Comparison of ENCODE assay signal across 15 mouse cellular contexts in the genomic region with DNA sequence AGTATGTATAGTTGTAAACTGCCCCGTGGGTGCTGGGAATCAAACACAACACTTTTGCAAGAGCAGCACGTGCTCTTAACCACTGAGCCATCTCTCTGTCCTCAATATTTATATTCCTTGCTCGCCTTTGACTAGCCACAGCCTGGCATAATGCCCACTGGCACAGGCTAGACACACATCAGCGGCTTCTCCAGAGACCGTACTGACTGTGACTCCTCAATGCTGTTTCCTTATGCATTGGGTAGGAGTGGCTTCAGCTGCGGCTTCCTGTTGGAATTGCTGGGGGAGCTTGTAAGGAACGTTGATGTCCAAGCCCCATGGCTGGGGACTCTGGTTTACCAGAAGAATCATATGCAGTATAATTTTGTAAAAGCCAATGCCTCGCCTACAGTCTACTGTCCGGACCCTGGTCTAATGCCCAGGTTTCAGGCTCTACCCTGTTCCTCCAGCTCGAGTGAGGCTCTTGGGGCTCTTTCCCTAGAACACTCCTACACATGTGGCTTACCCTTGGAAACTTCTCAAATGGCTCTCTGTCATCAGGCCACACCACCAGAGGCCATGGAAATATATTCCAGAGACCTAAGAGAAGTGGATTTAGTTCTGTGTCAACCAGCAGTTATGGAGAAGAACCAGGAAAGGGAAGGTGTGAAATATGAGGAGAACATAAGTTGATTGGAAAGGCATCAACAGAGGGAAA. TPM values are rescaled to one million over a fixed set of nuclear protein-coding genes. Genes with fewer than 3 reads are reported as not detected.
DNase-seq lines count a peak whose midpoint lies in the region; ATAC-seq and TF ChIP-seq lines count a peak whose summit lies in the region.
"Had no signal": no experiment of that assay in that cellular context is flagged by ENCODE, and none has a peak within 500 bp of the region (broad histone marks: within the 10 kb centered on the region; RNA-seq: fewer than 3 reads in every experiment).

No protein-coding gene starts in this region.

- no peaks in the 10 kb centered on the region for H3K9me3 ChIP-seq in embryonic facial prominence, embryonic 13.5 days
- no peaks in the 10 kb centered on the region for H3K9me3 ChIP-seq in embryonic facial prominence, embryonic 10.5 days
- no peaks in the 10 kb centered on the region for H3K9me3 ChIP-seq in heart, postnatal 0 days (replicated peaks; ENCODE audit: control insufficient read depth, low read length)
- 0 out of 2 replicates have a peak, but pooled peaks cover 3% of the 10 kb centered on the region for H3K9me3 ChIP-seq in midbrain, embryonic 10.5 days (replicated peaks)
- no peaks in the 10 kb centered on the region for H3K9me3 ChIP-seq in midbrain, embryonic 16.5 days (replicated peaks; ENCODE audit: control insufficient read depth, low read length, poor library complexity, severe bottlenecking)
- no peaks in the 10 kb centered on the region for H3K9me3 ChIP-seq in stomach, postnatal 0 days (ENCODE audit: control insufficient read depth, low read length)
- H3K9me3 ChIP-seq: limb, embryonic 13.5 days had no signal

- no peak for DNase-seq in embryonic facial prominence, embryonic 10.5 days (ENCODE audit: low spot score)
- DNase-seq in heart, postnatal 0 days (ENCODE audit: low spot score), result no peak
- no peak for DNase-seq in heart, adult 9 months (ENCODE audit: low spot score in 2 of 2)
- no peak for DNase-seq in midbrain, embryonic 10.5 days (ENCODE audit: low spot score)
- no peak for DNase-seq in stomach, postnatal 0 days (ENCODE audit: low spot score)
- DNase-seq: adrenal gland, postnatal 25 days; cerebellum, adult 8-10 months; right cerebral cortex, postnatal 14 days had no signal

- no peak for TF ChIP-seq CTCF in heart, postnatal 0 days (IDR thresholded peaks at IDR 0.05; ENCODE audit: low read depth)
- no peak for TF ChIP-seq CTCF in stomach, postnatal 0 days (IDR thresholded peaks at IDR 0.05; ENCODE audit: low read depth)

- H3K4me1 ChIP-seq in embryonic facial prominence, embryonic 13.5 days, result peaks cover 8% of the 10 kb centered on the region
- peaks cover 14% of the 10 kb centered on the region for H3K4me1 ChIP-seq in embryonic facial prominence, embryonic 10.5 days
- peaks cover 29% of the 10 kb centered on the region for H3K4me1 ChIP-seq in heart, postnatal 0 days (ENCODE audit: control insufficient read depth, insufficient read depth)
- peaks cover 32% of the 10 kb centered on the region for H3K4me1 ChIP-seq in midbrain, embryonic 10.5 days
- no peaks in the 10 kb centered on the region for H3K4me1 ChIP-seq in midbrain, embryonic 16.5 days (ENCODE audit: control insufficient read depth, insufficient read depth, low read length)
- H3K4me1 ChIP-seq in stomach, postnatal 0 days (replicated peaks; ENCODE audit: control insufficient read depth, insufficient read depth), result 0 out of 2 replicates have a peak, but pooled peaks cover 7% of the 10 kb centered on the region

- no peaks in the 10 kb centered on the region for H3K27me3 ChIP-seq in embryonic facial prominence, embryonic 13.5 days
- H3K27me3 ChIP-seq in embryonic facial prominence, embryonic 10.5 days (replicated peaks; ENCODE audit: low read depth, poor library complexity, severe bottlenecking), result no peaks in the 10 kb centered on the region
- H3K27me3 ChIP-seq in heart, postnatal 0 days (ENCODE audit: control insufficient read depth, insufficient read depth, low read length), result no peaks in the 10 kb centered on the region
- no peaks in the 10 kb centered on the region for H3K27me3 ChIP-seq in midbrain, embryonic 10.5 days (ENCODE audit: low read depth, poor library complexity, severe bottlenecking)
- H3K27me3 ChIP-seq in midbrain, embryonic 16.5 days (ENCODE audit: control insufficient read depth, insufficient read depth, low read depth, low read length), result no peaks in the 10 kb centered on the region
- no peaks in the 10 kb centered on the region for H3K27me3 ChIP-seq in stomach, postnatal 0 days (ENCODE audit: control insufficient read depth, insufficient read depth, low read length)
- H3K27me3 ChIP-seq: limb, embryonic 13.5 days had no signal

- no peak for TF ChIP-seq EP300 in heart, postnatal 0 days (IDR thresholded peaks at IDR 0.05; ENCODE audit: low read depth)
- TF ChIP-seq EP300 in stomach, postnatal 0 days (optimal IDR thresholded peaks at IDR 0.05), result no peak

- no peak overlapping the region for H3K9ac ChIP-seq in embryonic facial prominence, embryonic 13.5 days
- H3K9ac ChIP-seq in heart, postnatal 0 days (replicated peaks; ENCODE audit: low read depth, low read length), result no peak overlapping the region
- no peak overlapping the region for H3K9ac ChIP-seq in midbrain, embryonic 16.5 days (ENCODE audit: low read depth, low read length)
- H3K9ac ChIP-seq in stomach, postnatal 0 days (ENCODE audit: low read length), result no peak overlapping the region
- H3K9ac ChIP-seq: limb, embryonic 13.5 days; liver, embryonic 14.5 days had no signal

- 0 out of 2 replicates have a peak, but pooled peaks have one; percentile 15 for ATAC-seq in embryonic facial prominence, embryonic 13.5 days (ENCODE audit: insufficient number of reproducible peaks, insufficient read depth, low FRiP score, low TSS enrichment, low read depth)
- ATAC-seq in heart, postnatal 0 days (ENCODE audit: insufficient read depth, low read depth), result no peak
- ATAC-seq in midbrain, embryonic 16.5 days, result no peak
- ATAC-seq in stomach, postnatal 0 days (ENCODE audit: low FRiP score, low TSS enrichment), result no peak
- no peak for ATAC-seq in megakaryocyte-erythroid progenitor cell, adult 5-6 weeks (replicated peaks; ENCODE audit: low FRiP score, low TSS enrichment, poor library complexity, severe bottlenecking)
- ATAC-seq: forebrain, embryonic 14.5 days; inflammation-experienced regulatory T-cells, adult 6 months had no signal

- H3K36me3 ChIP-seq in embryonic facial prominence, embryonic 13.5 days, result no peaks in the 10 kb centered on the region
- no peaks in the 10 kb centered on the region for H3K36me3 ChIP-seq in embryonic facial prominence, embryonic 10.5 days (replicated peaks)
- no peaks in the 10 kb centered on the region for H3K36me3 ChIP-seq in heart, postnatal 0 days (replicated peaks; ENCODE audit: control insufficient read depth, insufficient read depth, low read length)
- no peaks in the 10 kb centered on the region for H3K36me3 ChIP-seq in midbrain, embryonic 10.5 days
- no peaks in the 10 kb centered on the region for H3K36me3 ChIP-seq in midbrain, embryonic 16.5 days (ENCODE audit: control insufficient read depth, insufficient read depth, low read length)
- H3K36me3 ChIP-seq in stomach, postnatal 0 days (ENCODE audit: control insufficient read depth, insufficient read depth, low read length), result no peaks in the 10 kb centered on the region
- H3K36me3 ChIP-seq: limb, embryonic 13.5 days had no signal

- H3K4me3 ChIP-seq in embryonic facial prominence, embryonic 13.5 days, result no peak overlapping the region
- H3K4me3 ChIP-seq in embryonic facial prominence, embryonic 10.5 days, result no peak overlapping the region
- H3K4me3 ChIP-seq in heart, postnatal 0 days (ENCODE audit: low read depth, low read length), result no peak overlapping the region
- no peak overlapping the region for H3K4me3 ChIP-seq in midbrain, embryonic 10.5 days
- H3K4me3 ChIP-seq in midbrain, embryonic 16.5 days (ENCODE audit: low read depth, low read length), result no peak overlapping the region
- no peak overlapping the region for H3K4me3 ChIP-seq in stomach, postnatal 0 days (ENCODE audit: low read depth, low read length)
- H3K4me3 ChIP-seq: limb, embryonic 13.5 days had no signal

- 89% methylated on average over 10 of the region's 10 CpGs for WGBS in embryonic facial prominence, embryonic 13.5 days
- WGBS in embryonic facial prominence, embryonic 10.5 days, result 92% methylated on average over 10 of the region's 10 CpGs
- WGBS in heart, postnatal 0 days, result 77% methylated on average over 10 of the region's 10 CpGs
- WGBS in midbrain, embryonic 10.5 days, result 94% methylated on average over 10 of the region's 10 CpGs
- WGBS in midbrain, embryonic 16.5 days, result 93% methylated on average over 10 of the region's 10 CpGs
- 90% methylated on average over 10 of the region's 10 CpGs for WGBS in stomach, postnatal 0 days

- no peak overlapping the region for H3K27ac ChIP-seq in embryonic facial prominence, embryonic 13.5 days
- H3K27ac ChIP-seq in embryonic facial prominence, embryonic 10.5 days (replicated peaks), result no peak overlapping the region
- H3K27ac ChIP-seq in heart, postnatal 0 days (ENCODE audit: low read depth), result peak overlapping the region; percentile 87
- H3K27ac ChIP-seq in midbrain, embryonic 10.5 days (replicated peaks), result peak overlapping the region; percentile 56
- no peak overlapping the region for H3K27ac ChIP-seq in midbrain, embryonic 16.5 days (ENCODE audit: low read length)
- peak overlapping the region; percentile 49; the same call in 1 of the 2 replicates for H3K27ac ChIP-seq in stomach, postnatal 0 days (replicated peaks)
- H3K27ac ChIP-seq: limb, embryonic 13.5 days; liver, embryonic 14.5 days had no signal

- H3K4me2 ChIP-seq in embryonic facial prominence, embryonic 13.5 days, result no peak overlapping the region
- H3K4me2 ChIP-seq in heart, postnatal 0 days (ENCODE audit: low read depth, low read length), result no peak overlapping the region
- H3K4me2 ChIP-seq in midbrain, embryonic 16.5 days (ENCODE audit: low read length), result no peak overlapping the region
- no peak overlapping the region for H3K4me2 ChIP-seq in stomach, postnatal 0 days (replicated peaks; ENCODE audit: low read depth)
- H3K4me2 ChIP-seq: limb, embryonic 13.5 days had no signal

RNA-seq across cellular contexts. Expression of a gene that starts 8.9 kb away (rescaled TPM):
- 12.6 and 12.9 TPM in 2 replicates for polyA plus RNA-seq in embryonic facial prominence, embryonic 13.5 days (2015; fragmentation: Nextera tagmentation; extraction: Ambion mirVana)
- polyA plus RNA-seq in embryonic facial prominence, embryonic 10.5 days (2016; fragmentation: Nextera tagmentation; extraction: Ambion mirVana), result 11.8 and 15.0 TPM in 2 replicates
- 93.7 and 94.2 TPM in 2 replicates for total RNA-seq in heart, postnatal 0 days (2014; rRNA removed; ENCODE audit: low replicate concordance)
- polyA plus RNA-seq in heart, postnatal 0 days (2015; fragmentation: Nextera tagmentation; extraction: Ambion mirVana), result 24.5 and 28.7 TPM in 2 replicates
- 34.3 and 45.7 TPM in 2 replicates for polyA plus RNA-seq in midbrain, embryonic 10.5 days (2016; fragmentation: Nextera tagmentation; extraction: Ambion mirVana)
- polyA plus RNA-seq in midbrain, embryonic 16.5 days (2015; fragmentation: Nextera tagmentation; extraction: Ambion mirVana), result 9.4 and 12.4 TPM in 2 replicates
- 8.5 and 9.1 TPM in 2 replicates for polyA plus RNA-seq in stomach, postnatal 0 days (2015; fragmentation: Nextera tagmentation; extraction: Ambion mirVana)
- 54.2 and 70.0 TPM in 2 replicates for total RNA-seq in megakaryocyte-erythroid progenitor cell, adult 5-6 weeks (2014; fragmentation: Nextera tagmentation)
- total RNA-seq in megakaryocyte-erythroid progenitor cell, adult 5-6 weeks (2017), result 88.3 and 91.5 TPM in 2 replicates

Comparison
In these comparisons a context has a peak if more than half of its experiments do, and no peak if none do; other contexts are left out.
1. H3K27ac ChIP-seq: peak in heart, postnatal 0 days (single experiment), midbrain, embryonic 10.5 days (single experiment) and stomach, postnatal 0 days (single experiment); none in embryonic facial prominence, embryonic 13.5 days (single experiment), embryonic facial prominence, embryonic 10.5 days (single experiment) and midbrain, embryonic 16.5 days (single experiment).